Mouse (Mus musculus) forebrain, embryonic 15.5 days (tissue): ENCODE data around the gene Sh3bp2. TPM values are rescaled to one million over a fixed set of nuclear protein-coding genes. Genes with fewer than 3 reads are reported as not detected.
A peak's percentile ranks its signal among the peaks of the same experiment; 100 is the strongest.
"Not testable (repeated sequence)": the region's sequence is repeated elsewhere in the genome, so short reads cannot be mapped to it uniquely, and the experiment has no call there.

Source experiments
- ATAC-seq: fragments of 200-750 bp; cut with Nextera tagmentation; replicated peaks from 2 replicates; pipeline ENCODE4 v1.8.0; 2017; ENCODE audit warnings: mild to moderate bottlenecking, moderate TSS enrichment, moderate library complexity
- H3K27ac ChIP-seq: fragments of 300-500 bp; sonication (generic); replicated peaks from 2 replicates; pipeline ENCODE4 v1.5.1; 2015; ENCODE audit warnings: mild to moderate bottlenecking, inconsistent platforms
- H3K27me3 ChIP-seq: fragments of 300-500 bp; sonication (generic); 2 replicates; pipeline ENCODE4 v1.6.1; 2015; ENCODE audit warnings: inconsistent platforms
- H3K36me3 ChIP-seq: fragments of 300-500 bp; sonication (generic); 2 replicates; pipeline ENCODE4 v1.6.1; 2015; ENCODE audit warnings: mild to moderate bottlenecking, inconsistent platforms
- H3K4me1 ChIP-seq: fragments of 300-500 bp; sonication (generic); 2 replicates; pipeline ENCODE4 v1.6.1; 2015; ENCODE audit warnings: inconsistent platforms
- H3K4me2 ChIP-seq: fragments of 300-500 bp; sonication (generic); replicated peaks from 2 replicates; pipeline ENCODE4 v1.6.1; 2015; ENCODE audit warnings: mild to moderate bottlenecking, inconsistent platforms
- H3K4me3 ChIP-seq: fragments of 300-500 bp; sonication (generic); 2 replicates; pipeline ENCODE4 v1.5.1; 2015; ENCODE audit warnings: mild to moderate bottlenecking, inconsistent platforms
- H3K9ac ChIP-seq: fragments of 300-500 bp; sonication (generic); replicated peaks from 2 replicates; pipeline ENCODE4 v1.6.1; 2015; ENCODE audit warnings: mild to moderate bottlenecking, inconsistent platforms
- H3K9me3 ChIP-seq: fragments of 300-500 bp; sonication (generic); 2 replicates; pipeline ENCODE4 v1.6.1; 2016; ENCODE audit warnings: inconsistent platforms
- WGBS: fragments of 180-500 bp; shearing (Covaris S2); methylation state at CpG from one replicate; pipeline ENCODE4 v1.1.7; 2015; ENCODE audit warnings: mixed read lengths; 5-methylcytosine and 5-hydroxymethylcytosine counted together
- polyA plus RNA-seq: library from polyadenylated mRNA; unstranded; fragments of >200 nt; fragmentation: Nextera tagmentation; extraction: Ambion mirVana; gene quantifications from 2 replicates; pipeline ENCODE4 v1.2.1, GENCODE M21; 2015

Gene Sh3bp2
- polyA plus RNA-seq, 1 experiment from 2014 or later, result 21.2 TPM

DNA sequence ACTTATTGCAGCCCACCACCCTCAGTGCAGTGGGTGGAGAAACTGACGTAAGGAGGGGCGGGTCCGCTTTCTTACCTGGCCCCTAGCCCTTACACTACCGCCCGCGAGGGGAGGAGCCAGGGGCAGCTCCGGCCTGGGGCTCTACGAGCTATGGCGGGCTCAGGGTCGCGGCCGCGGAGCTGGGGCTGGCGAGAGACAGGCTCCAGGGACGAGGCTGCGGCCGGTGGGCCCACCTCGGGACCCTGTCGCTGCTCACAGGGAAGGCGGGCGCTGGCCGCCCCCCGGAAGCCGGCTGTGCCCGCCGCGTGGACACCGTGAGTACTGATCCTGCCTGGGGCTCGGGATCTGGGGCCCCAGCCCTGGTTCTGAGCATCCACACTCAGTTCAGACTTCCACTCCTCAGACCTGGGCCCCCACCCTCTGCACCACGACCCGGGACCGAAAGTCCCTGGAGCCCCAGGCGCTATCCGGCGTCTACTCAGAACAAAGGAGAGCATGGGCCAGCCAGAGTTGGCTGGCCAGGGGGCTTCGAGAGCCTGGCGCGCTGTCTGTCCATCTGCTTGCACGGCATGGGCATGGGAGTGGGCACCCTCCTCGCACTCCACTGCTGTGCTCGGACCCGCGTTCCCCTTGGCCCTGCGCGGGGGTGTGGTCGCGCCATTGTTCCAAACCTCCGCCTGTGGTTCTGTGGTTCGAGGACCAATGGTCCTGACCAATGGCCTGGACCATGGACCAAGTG, 24.0 kb downstream of the Sh3bp2 start:
- H3K9me3 ChIP-seq, result no peaks in the 10 kb centered on the region
- H3K9ac ChIP-seq, result peak overlapping the region; percentile 99
- under 1% methylated on average over 49 of the region's 49 CpGs for WGBS
- H3K4me3 ChIP-seq, result peak overlapping the region; percentile 98
- peaks cover 22% of the 10 kb centered on the region for H3K4me1 ChIP-seq
- H3K27ac ChIP-seq, result peak overlapping the region; percentile 82
- no peaks in the 10 kb centered on the region for H3K27me3 ChIP-seq
- H3K4me2 ChIP-seq, result peak overlapping the region; percentile 76
- H3K36me3 ChIP-seq, result peaks cover 24% of the 10 kb centered on the region
- peak; percentile 93 for ATAC-seq

DNA sequence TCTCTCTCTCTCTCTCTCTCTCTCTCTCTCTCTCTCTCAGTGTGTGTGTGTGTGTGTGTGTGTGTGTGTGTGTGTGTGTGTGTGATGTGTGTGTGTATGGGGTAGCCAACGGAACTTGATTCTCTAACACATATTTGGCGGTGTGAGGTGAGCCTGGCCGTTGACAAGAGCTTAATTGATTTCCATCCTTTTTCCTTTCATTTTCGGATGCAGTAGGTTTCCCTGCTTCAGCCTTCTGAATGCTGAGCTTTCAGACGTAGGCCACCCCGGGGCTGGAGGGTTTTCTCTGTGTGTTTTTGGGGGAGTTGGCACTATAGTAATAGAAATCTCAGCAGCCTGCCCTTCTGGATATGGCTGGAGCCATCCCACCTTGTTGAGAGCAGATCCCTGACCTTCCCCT, 24.6 kb downstream of the Sh3bp2 start:
- Histone ChIP-seq H3K36me3 (peaks cover 29% of the 10 kb centered on the region), H3K4me1 (peaks cover 22% of the 10 kb centered on the region), H3K4me2 (peak overlapping the region; percentile 76), H3K27me3 (no peaks in the 10 kb centered on the region), H3K4me3 (peak overlapping the region; percentile 98), H3K9me3 (no peaks in the 10 kb centered on the region), H3K27ac (peak overlapping the region; percentile 82), H3K9ac (peak overlapping the region; percentile 99)
- 4% methylated on average over 6 of the region's 6 CpGs for WGBS
- no peak for ATAC-seq

DNA sequence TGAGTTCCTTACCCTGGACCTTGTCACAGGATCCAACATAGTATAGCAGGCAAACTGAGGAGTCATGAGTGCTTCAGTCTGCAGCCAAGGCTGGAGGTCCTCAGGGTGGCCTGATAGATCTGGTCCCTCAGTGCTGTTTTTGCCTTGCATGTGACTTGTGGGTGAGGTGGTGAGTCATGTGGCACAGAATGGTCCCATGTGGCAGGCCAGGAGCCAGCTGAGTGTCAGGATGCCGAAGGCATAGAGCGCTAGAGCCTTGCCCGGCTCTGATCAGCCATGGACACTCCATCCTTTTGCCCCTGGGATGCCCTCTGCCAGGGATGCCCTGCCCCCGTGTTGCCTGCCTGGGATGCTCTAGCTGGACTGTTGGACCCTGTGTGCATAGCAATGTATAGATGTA, 26.2 kb downstream of the Sh3bp2 start:
- Histone ChIP-seq H3K36me3 (peaks cover 44% of the 10 kb centered on the region), H3K4me2 (no peak overlapping the region), H3K4me3 (no peak overlapping the region), H3K4me1 (peaks cover 22% of the 10 kb centered on the region), H3K9ac (no peak overlapping the region), H3K9me3 (no peaks in the 10 kb centered on the region), H3K27me3 (no peaks in the 10 kb centered on the region), H3K27ac (no peak overlapping the region)
- no peak for ATAC-seq
- WGBS, result 95% methylated on average over 4 of the region's 4 CpGs

DNA sequence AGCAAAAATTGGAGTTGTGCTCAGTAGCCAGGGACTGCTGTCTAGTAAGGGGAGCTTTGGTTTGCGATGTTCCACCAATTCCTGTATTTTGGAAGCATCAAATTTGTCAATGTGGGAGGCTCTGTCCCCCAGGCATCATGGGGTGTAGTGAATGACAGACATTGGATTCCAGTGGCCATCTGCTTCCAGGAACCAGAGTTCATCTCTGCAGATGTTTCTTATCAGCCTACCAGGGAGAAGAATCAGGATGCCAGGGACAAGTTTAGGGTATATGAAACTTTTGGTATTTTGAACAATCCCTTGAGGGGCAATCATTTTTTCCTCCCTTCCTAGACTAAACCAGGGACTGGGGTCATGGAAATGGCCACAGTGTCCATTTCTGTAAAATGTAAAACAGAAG, 38.2 kb downstream of the Sh3bp2 start:
- H3K9me3 ChIP-seq, result no peaks in the 10 kb centered on the region
- H3K9ac ChIP-seq, result no peak overlapping the region
- H3K4me3 ChIP-seq, result no peak overlapping the region
- H3K27me3 ChIP-seq, result no peaks in the 10 kb centered on the region
- ATAC-seq, result no peak
- H3K27ac ChIP-seq, result no peak overlapping the region
- 98% methylated on average over 1 of the region's 1 CpGs for WGBS
- no peak overlapping the region for H3K4me2 ChIP-seq
- H3K36me3 ChIP-seq, result peaks cover 46% of the 10 kb centered on the region
- peaks cover 12% of the 10 kb centered on the region; the same call in 1 of the 2 replicates for H3K4me1 ChIP-seq

DNA sequence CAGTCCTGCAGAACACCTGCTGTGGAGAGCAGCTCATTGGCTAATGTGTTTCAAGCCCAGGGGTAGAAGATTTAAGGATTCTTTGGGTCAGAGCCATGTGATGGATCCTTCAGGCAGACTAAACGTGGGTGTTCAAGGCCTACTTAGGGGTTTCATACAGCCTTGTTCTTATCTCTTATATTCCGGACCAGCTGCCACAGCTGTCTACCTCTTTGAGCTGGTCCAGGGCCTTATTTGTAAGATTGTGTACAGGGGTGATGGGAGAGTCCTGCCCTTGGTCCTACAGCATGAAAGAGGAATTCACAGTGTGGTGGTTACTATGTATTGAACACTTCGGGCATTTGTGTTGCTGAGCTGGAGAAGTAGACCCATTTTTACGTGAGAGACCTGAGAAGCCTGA, 38.7 kb downstream of the Sh3bp2 start:
- no peak for ATAC-seq
- Histone ChIP-seq H3K4me2 (no peak overlapping the region), H3K9me3 (no peaks in the 10 kb centered on the region), H3K4me3 (no peak overlapping the region), H3K36me3 (peaks cover 42% of the 10 kb centered on the region), H3K27me3 (no peaks in the 10 kb centered on the region), H3K9ac (no peak overlapping the region), H3K27ac (no peak overlapping the region), H3K4me1 (peaks cover 12% of the 10 kb centered on the region; the same call in 1 of the 2 replicates)
- 87% methylated on average over 4 of the region's 4 CpGs for WGBS

DNA sequence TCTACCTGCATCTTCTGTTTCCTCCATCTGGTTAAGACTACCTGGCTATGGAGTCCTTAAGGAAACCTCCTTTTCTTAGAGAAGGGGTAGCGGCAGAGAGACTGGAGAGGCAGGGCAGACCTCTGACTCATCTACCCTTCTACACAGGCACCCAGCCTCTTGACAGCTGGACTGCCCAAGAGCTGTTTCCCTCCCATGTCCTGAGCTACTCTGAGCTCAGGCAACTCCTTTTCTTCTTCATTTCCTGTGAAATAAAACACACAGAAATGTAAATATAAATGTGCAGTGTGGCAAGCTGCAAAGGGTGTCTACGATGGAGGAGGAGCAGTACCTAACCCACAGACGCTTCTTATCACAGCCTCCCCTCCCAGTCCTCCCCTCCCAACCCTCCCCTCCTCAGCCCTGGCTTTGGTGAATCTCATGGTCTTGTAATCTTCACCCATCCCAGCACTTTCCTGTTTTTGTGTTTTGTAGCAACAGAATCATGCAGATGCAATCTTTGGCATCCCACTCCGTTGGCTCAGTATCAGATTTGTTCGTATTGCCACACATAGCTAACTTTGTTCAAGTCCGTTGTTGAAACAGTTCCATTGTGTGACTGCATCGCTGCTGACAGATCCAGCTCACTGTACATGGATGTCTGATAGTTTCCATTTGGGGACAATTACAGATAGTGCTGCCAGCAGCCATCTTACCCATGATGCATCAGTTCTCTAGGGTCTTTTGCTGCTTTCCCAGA, 40.1 kb downstream of the Sh3bp2 start:
- ATAC-seq, result peak; percentile 54

DNA sequence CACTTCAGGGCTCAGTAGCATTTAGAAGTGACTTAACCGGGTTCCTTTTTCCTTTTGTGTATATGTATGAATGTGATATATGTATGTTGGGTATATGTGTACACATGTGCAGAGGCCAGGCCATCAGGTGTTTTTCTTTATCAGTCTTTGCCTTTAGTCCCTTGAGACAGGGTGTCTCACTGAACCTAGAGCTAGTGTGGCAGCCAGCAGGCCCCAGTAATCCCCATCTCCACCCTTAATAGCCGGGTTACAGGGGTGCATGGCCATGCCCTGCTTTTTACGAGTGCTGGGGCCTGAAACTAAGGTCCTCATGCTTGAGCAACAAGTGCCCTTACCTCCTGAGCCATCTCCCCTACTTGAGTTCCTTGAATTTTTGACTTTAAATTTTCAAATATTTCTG, 45.9 kb downstream of the Sh3bp2 start:
- no peaks in the 10 kb centered on the region for H3K27me3 ChIP-seq
- 91% methylated on average over 3 of the region's 3 CpGs for WGBS
- no peak overlapping the region for H3K9ac ChIP-seq
- no peaks in the 10 kb centered on the region for H3K36me3 ChIP-seq
- H3K4me2 ChIP-seq, result no peak overlapping the region
- H3K9me3 ChIP-seq, result no peaks in the 10 kb centered on the region
- peaks cover 22% of the 10 kb centered on the region for H3K4me1 ChIP-seq
- H3K27ac ChIP-seq, result no peak overlapping the region
- ATAC-seq, result no peak
- no peak overlapping the region for H3K4me3 ChIP-seq

More for the DNA sequence above, 40.1 kb downstream of the Sh3bp2 start:
- no peak overlapping the region for H3K9ac ChIP-seq
- H3K9me3 ChIP-seq, result no peaks in the 10 kb centered on the region
- H3K4me3 ChIP-seq, result no peak overlapping the region
- H3K4me2 ChIP-seq, result no peak overlapping the region
- 55% methylated on average over 7 of the region's 7 CpGs for WGBS
- H3K27me3 ChIP-seq, result no peaks in the 10 kb centered on the region
- peak overlapping the region; percentile 66 for H3K27ac ChIP-seq
- H3K36me3 ChIP-seq, result peaks cover 28% of the 10 kb centered on the region
- H3K4me1 ChIP-seq, result peaks cover 12% of the 10 kb centered on the region; the same call in 1 of the 2 replicates

DNA sequence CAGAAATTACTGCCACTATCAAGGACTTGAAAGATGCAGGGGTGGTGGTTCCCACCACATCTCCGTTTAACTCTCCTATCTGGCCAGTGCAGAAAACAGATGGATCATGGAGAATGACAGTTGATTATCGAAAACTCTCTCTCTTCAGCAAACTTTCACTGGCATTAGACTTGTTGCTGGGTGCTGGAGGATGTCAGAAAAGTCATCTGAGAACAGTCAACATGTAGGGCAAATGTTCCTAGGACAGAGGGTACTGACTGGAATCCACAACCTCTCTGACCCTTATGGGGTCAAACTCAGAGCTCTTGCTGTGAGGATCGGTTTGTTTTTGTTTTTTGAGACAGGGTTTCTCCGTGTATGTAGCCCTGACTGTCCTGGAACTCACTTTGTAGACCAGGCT, 46.9 kb downstream of the Sh3bp2 start:
- not testable (repeated sequence) for H3K36me3 ChIP-seq, ATAC-seq, H3K9me3 ChIP-seq, H3K27me3 ChIP-seq
- Histone ChIP-seq H3K4me1 (peaks cover 21% of the 10 kb centered on the region), H3K4me2 (peak overlapping the region; percentile 48), H3K9ac (peak overlapping the region; percentile 99), H3K4me3 (peak overlapping the region; percentile 98), H3K27ac (peak overlapping the region; percentile 93)
- WGBS, result 60% methylated on average over 4 of the region's 4 CpGs

DNA sequence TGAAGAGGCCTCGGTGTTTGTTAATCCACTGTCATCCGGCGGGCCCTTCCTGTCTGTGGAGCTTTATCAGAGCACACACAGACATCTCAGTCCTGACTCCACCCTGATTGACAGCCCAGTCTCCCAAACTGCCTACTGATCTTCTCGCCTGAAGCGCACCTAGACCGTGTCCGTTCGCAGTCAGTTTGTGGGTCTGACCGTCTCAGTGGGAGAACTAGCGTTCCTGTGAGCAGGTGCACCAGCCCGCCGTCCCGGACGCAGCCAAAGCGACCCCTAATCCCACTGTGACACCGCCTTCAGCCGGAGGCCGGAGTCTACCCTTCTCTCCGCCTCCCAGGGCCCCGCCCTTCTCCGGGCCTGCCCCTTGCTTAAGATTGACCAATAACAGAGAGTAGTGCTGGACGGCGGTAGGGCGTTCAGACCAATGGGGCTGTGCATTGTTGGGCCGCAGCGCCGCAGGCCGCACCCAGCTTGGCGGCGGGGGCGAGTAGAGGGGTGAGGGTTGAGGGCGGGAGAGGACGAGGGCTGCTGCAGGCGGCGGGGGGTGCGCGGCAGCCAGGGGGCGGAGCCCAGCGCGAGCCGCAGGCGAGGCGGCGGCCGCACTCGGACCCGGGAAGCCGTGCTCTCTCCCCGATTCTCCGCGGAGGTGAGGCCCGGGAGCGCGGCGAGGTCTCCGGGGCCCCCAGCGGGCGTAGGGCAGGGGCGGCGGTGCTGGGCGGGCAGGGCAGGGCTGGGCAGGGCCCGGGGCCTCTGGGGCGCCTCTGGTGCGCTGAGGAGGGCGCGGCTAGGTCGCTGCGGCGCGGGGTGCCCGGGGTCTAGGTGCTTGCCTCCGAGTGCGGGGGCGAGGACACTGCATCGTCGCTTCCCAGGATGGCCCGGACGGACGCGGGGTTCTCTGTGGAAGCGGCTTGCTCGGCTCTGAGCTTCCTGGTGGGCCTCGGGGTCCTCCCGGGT, 47.9 kb downstream of the Sh3bp2 start, which contains the start of gene Add1:
TSS of gene Add1 (plus strand) at position 397 of the 954 bp plus-strand sequence.
- peak; percentile 100 for ATAC-seq
- H3K27me3 ChIP-seq, result no peaks in the 10 kb centered on the region
- peak within 1 kb of the TSS; percentile 93 for H3K27ac ChIP-seq
- peak within 1 kb of the TSS; percentile 99 for H3K9ac ChIP-seq
- H3K9me3 ChIP-seq, result no peaks in the 10 kb centered on the region
- WGBS, result under 1% methylated on average over 61 of the region's 84 CpGs
- peak within 1 kb of the TSS; percentile 55 for H3K4me2 ChIP-seq
- H3K36me3 ChIP-seq, result no peaks in the 10 kb centered on the region
- peak within 1 kb of the TSS; percentile 98 for H3K4me3 ChIP-seq
- peaks cover 21% of the 10 kb centered on the region for H3K4me1 ChIP-seq

DNA sequence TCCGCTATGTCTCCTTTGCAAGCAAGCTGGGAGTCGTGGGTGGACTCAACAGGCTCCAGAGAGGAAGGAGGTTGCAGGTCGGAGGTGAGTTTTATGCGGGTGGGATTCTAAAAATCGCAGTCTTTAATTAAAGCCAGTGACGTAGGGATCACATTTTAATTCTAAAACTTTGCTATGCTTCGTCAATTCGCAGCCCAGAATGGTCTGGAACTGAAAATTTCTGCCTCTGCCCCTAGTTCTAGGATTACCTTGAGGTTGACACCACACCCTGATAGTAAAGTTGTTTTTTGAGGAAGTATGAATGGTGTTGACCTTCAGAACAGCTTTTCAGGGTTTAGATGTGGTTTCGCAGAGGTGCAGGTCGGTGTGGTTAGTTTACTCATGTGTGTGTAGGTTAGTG, 49.1 kb downstream of the Sh3bp2 start:
- Histone ChIP-seq H3K4me3 (peak overlapping the region; percentile 98), H3K9me3 (no peaks in the 10 kb centered on the region), H3K4me2 (peak overlapping the region; percentile 55), H3K27me3 (no peaks in the 10 kb centered on the region), H3K9ac (peak overlapping the region; percentile 99), H3K4me1 (peaks cover 21% of the 10 kb centered on the region), H3K27ac (peak overlapping the region; percentile 93; the same call in 1 of the 2 replicates), H3K36me3 (no peaks in the 10 kb centered on the region)
- no peak for ATAC-seq
- WGBS, result 36% methylated on average over 10 of the region's 10 CpGs

DNA sequence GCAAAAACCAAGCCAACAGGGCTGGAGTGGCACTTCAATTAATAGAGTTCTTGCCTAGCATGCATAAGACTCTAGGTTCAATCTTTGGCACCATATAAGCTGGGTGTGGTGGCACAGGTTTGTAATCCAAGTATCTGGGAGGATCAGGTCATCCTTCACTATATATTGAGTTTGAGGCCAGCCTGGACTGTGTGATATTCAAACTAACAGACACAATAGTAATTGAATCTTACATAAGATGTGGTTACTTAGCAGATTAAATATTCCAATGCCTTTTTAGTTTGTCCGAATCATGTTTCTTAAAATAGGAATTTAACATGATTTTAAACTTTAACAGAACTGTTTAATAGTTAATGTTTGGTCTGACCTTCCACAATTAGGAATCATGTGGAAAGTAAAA, 50.6 kb downstream of the Sh3bp2 start:
- H3K4me3 ChIP-seq, result no peak overlapping the region
- ATAC-seq, result no peak
- no peaks in the 10 kb centered on the region for H3K9me3 ChIP-seq
- H3K9ac ChIP-seq, result no peak overlapping the region
- 96% methylated on average over 1 of the region's 1 CpGs for WGBS
- no peaks in the 10 kb centered on the region for H3K27me3 ChIP-seq
- H3K27ac ChIP-seq, result no peak overlapping the region
- peaks cover 21% of the 10 kb centered on the region for H3K4me1 ChIP-seq
- H3K36me3 ChIP-seq, result no peaks in the 10 kb centered on the region
- H3K4me2 ChIP-seq, result no peak overlapping the region
